Mouse (Mus musculus): ENCODE measurements around the gene Tnfsfm13. TPM values are rescaled to one million over a fixed set of nuclear protein-coding genes. Genes with fewer than 3 reads are reported as not detected.

The Tnfsfm13 gene
- 8.2 TPM for polyA plus RNA-seq (2014; fragmentation: Illumina TruSeq; extraction: RNeasy Lipid Tissue Mini Kit (QIAGEN cat#74804); ENCODE audit: low read depth, low replicate concordance)

GRCm38 (mm10) chr11:69695361-69696181, at the start of gene Tnfsfm13, which contains the start of gene Tnfsf12:
TSS of gene Tnfsfm13 (minus strand) at chr11:69696098.
TSS of gene Tnfsf12 (minus strand) at chr11:69695849.

GRCm38 (mm10) chr11:69685526-69686148, 10.3 kb downstream of the Tnfsfm13 start, which contains the start of gene Tnfsf13:
TSS of gene Tnfsf13 (minus strand) at chr11:69685784.

GRCm38 (mm10) chr11:69681314-69682208, 14.3 kb downstream of the Tnfsfm13 start, which contains the start of gene Senp3:
TSS of gene Senp3 (minus strand) at chr11:69682084.

DNA sequence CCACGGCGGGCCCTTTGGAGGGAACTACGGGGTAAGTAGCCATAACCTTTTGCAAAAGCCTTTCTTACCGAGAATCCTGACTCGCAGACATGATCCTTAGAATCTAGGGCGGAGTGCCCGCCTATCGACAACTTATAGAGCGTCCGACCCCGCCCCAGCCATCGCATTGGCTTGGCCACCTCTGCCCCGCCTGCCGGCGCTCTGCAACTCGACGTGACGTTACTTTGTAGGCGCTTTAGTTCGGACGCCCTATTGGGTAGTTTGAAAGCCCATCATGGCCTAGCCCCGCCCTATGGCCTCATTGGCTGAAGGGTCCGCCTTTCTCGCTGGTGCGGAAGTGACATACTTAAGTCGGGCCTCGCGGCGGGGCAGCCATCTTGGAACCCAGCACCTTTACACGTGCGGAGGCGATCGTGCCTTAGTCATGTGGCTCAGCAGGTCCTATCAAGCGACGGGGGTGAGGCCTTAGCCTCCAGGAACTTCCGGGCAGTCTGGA, 23.6 kb downstream of the Tnfsfm13 start, which contains the start of gene Eif4a1:
TSS of gene Eif4a1 (minus strand) at position 213 of the 496 bp plus-strand sequence.

DNA sequence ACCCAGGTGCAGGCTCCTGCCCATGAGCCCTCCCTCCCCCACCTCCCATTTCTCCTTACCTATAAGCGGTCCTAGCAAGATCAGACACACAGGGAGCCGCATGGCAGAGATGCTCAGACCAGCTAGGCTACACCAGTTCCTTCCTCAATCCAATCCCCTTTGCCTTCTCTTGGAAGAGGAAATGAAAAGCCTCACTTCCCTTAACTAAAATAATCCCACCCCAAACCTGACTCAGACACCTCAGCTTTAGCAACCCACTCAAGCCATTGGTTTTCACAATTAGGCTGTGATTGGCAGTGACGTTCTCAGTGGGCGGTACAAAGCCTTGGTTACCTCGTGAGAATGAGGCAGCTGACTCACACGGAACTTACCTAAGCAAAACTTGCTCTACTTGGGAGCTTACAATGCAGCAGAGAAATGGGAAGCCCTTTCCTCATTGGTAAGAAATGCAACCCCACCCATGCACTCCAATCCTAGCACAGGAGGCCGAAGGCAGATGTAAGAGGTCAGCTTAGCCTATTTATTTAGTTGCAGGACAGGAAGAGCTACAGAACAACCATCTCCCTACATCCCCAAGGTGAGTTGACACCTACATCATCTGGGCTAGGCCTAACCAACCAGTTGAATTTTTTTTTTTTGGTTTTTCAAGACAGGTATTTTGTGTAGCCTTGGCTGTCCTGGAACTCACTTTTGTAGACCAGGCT, 29.8 kb downstream of the Tnfsfm13 start, which contains the start of gene Cd68:
TSS of gene Cd68 (minus strand) at position 193 of the 704 bp plus-strand sequence.

DNA sequence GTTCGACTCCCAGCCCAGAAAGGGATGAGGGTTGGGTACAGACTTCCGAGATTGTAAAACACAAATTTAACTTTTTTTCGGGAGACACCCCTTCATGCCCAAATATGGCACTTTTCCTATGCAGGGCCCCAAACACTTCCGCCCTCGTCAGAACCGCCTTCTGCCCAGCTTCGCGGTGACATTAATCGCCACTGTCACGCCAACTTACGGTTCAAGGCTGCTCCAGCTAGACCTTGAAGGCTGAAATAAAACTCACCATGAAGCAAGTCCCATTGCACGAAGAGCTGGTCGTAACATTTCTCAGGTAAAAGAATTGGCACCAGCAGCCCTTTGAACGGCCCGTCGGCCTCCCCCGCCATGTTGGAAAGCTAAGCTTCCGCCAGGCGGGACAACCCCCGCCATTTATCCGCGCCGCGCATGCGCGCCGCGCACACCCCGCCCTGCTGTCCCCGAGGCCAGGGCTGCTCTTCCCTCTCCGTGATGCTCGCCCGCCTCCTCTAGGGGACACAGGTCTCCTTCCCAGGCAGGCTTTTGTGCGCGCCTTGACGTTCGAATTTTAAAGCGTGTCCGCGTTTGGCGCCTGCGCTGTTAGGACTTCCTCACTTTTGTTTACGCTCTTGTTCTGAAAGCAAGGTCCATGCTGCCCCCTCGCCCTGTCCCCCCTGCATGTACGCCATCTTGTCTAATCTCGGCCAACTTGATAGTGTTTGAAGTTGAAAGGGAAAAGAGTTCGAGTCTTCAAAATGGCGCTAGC, 33.5 kb downstream of the Tnfsfm13 start, which contains the start of gene Mpdu1:
TSS of gene Mpdu1 (minus strand) at position 430 of the 754 bp plus-strand sequence.

GRCm38 (mm10) chr11:69655264-69656064, 40.4 kb downstream of the Tnfsfm13 start, which contains the start of gene Sox15:
TSS of gene Sox15 (plus strand) at chr11:69655314.

Other genes with a start within 250 kb of the Tnfsfm13 start
- gene Dnah2, start 147.0 kb downstream of the Tnfsfm13 start, polyA plus RNA-seq (2014; fragmentation: Illumina TruSeq; extraction: RNeasy Lipid Tissue Mini Kit (QIAGEN cat#74804); ENCODE audit: low read depth, low replicate concordance), result 0.13 TPM
- gene Efnb3, start 135.9 kb downstream of the Tnfsfm13 start, polyA plus RNA-seq (2014; fragmentation: Illumina TruSeq; extraction: RNeasy Lipid Tissue Mini Kit (QIAGEN cat#74804); ENCODE audit: low read depth, low replicate concordance), result 0.38 TPM
- 1.9 TPM for gene Wrap53, start 115.8 kb downstream of the Tnfsfm13 start, polyA plus RNA-seq (2014; fragmentation: Illumina TruSeq; extraction: RNeasy Lipid Tissue Mini Kit (QIAGEN cat#74804); ENCODE audit: low read depth, low replicate concordance)
- 6.8 TPM for gene Trp53, start 115.7 kb downstream of the Tnfsfm13 start, polyA plus RNA-seq (2014; fragmentation: Illumina TruSeq; extraction: RNeasy Lipid Tissue Mini Kit (QIAGEN cat#74804); ENCODE audit: low read depth, low replicate concordance)
- 6.9 TPM for gene Atp1b2, start 90.2 kb downstream of the Tnfsfm13 start, polyA plus RNA-seq (2014; fragmentation: Illumina TruSeq; extraction: RNeasy Lipid Tissue Mini Kit (QIAGEN cat#74804); ENCODE audit: low read depth, low replicate concordance)
- gene Shbg, start 78.2 kb downstream of the Tnfsfm13 start, polyA plus RNA-seq (2014; fragmentation: Illumina TruSeq; extraction: RNeasy Lipid Tissue Mini Kit (QIAGEN cat#74804); ENCODE audit: low read depth, low replicate concordance), result not detected
- gene Sat2, start 74.1 kb downstream of the Tnfsfm13 start, polyA plus RNA-seq (2014; fragmentation: Illumina TruSeq; extraction: RNeasy Lipid Tissue Mini Kit (QIAGEN cat#74804); ENCODE audit: low read depth, low replicate concordance), result 1.7 TPM
- 12.4 TPM for gene Fxr2, start 63.1 kb downstream of the Tnfsfm13 start, polyA plus RNA-seq (2014; fragmentation: Illumina TruSeq; extraction: RNeasy Lipid Tissue Mini Kit (QIAGEN cat#74804); ENCODE audit: low read depth, low replicate concordance)
- not detected for gene Sox15, start 40.8 kb downstream of the Tnfsfm13 start, polyA plus RNA-seq (2014; fragmentation: Illumina TruSeq; extraction: RNeasy Lipid Tissue Mini Kit (QIAGEN cat#74804); ENCODE audit: low read depth, low replicate concordance)
- gene Mpdu1, start 33.5 kb downstream of the Tnfsfm13 start, polyA plus RNA-seq (2014; fragmentation: Illumina TruSeq; extraction: RNeasy Lipid Tissue Mini Kit (QIAGEN cat#74804); ENCODE audit: low read depth, low replicate concordance), result 20.3 TPM
- gene Cd68, start 29.9 kb downstream of the Tnfsfm13 start, polyA plus RNA-seq (2014; fragmentation: Illumina TruSeq; extraction: RNeasy Lipid Tissue Mini Kit (QIAGEN cat#74804); ENCODE audit: low read depth, low replicate concordance), result 2.6 TPM
- gene Eif4a1, start 23.7 kb downstream of the Tnfsfm13 start, polyA plus RNA-seq (2014; fragmentation: Illumina TruSeq; extraction: RNeasy Lipid Tissue Mini Kit (QIAGEN cat#74804); ENCODE audit: low read depth, low replicate concordance), result 463 TPM
- gene Senp3, start 14.0 kb downstream of the Tnfsfm13 start, polyA plus RNA-seq (2014; fragmentation: Illumina TruSeq; extraction: RNeasy Lipid Tissue Mini Kit (QIAGEN cat#74804); ENCODE audit: low read depth, low replicate concordance), result 129 TPM
- 38.2 TPM for gene Tnfsf13, start 10.3 kb downstream of the Tnfsfm13 start, polyA plus RNA-seq (2014; fragmentation: Illumina TruSeq; extraction: RNeasy Lipid Tissue Mini Kit (QIAGEN cat#74804); ENCODE audit: low read depth, low replicate concordance)
- 1.6 TPM for gene Tnfsf12, start 249 bp downstream of the Tnfsfm13 start, polyA plus RNA-seq (2014; fragmentation: Illumina TruSeq; extraction: RNeasy Lipid Tissue Mini Kit (QIAGEN cat#74804); ENCODE audit: low read depth, low replicate concordance)
- 25.7 TPM for gene Polr2a, start 62.5 kb upstream of the Tnfsfm13 start, polyA plus RNA-seq (2014; fragmentation: Illumina TruSeq; extraction: RNeasy Lipid Tissue Mini Kit (QIAGEN cat#74804); ENCODE audit: low read depth, low replicate concordance)
- gene Slc35g3, start 65.9 kb upstream of the Tnfsfm13 start, polyA plus RNA-seq (2014; fragmentation: Illumina TruSeq; extraction: RNeasy Lipid Tissue Mini Kit (QIAGEN cat#74804); ENCODE audit: low read depth, low replicate concordance), result not detected
- gene Zbtb4, start 69.8 kb upstream of the Tnfsfm13 start, polyA plus RNA-seq (2014; fragmentation: Illumina TruSeq; extraction: RNeasy Lipid Tissue Mini Kit (QIAGEN cat#74804); ENCODE audit: low read depth, low replicate concordance), result 17.7 TPM
- gene Chrnb1, start 99.8 kb upstream of the Tnfsfm13 start, polyA plus RNA-seq (2014; fragmentation: Illumina TruSeq; extraction: RNeasy Lipid Tissue Mini Kit (QIAGEN cat#74804); ENCODE audit: low read depth, low replicate concordance), result 4.0 TPM
- 9.5 TPM for gene Fgf11, start 105.8 kb upstream of the Tnfsfm13 start, polyA plus RNA-seq (2014; fragmentation: Illumina TruSeq; extraction: RNeasy Lipid Tissue Mini Kit (QIAGEN cat#74804); ENCODE audit: low read depth, low replicate concordance)
- gene Tmem102, start 109.5 kb upstream of the Tnfsfm13 start, polyA plus RNA-seq (2014; fragmentation: Illumina TruSeq; extraction: RNeasy Lipid Tissue Mini Kit (QIAGEN cat#74804); ENCODE audit: low read depth, low replicate concordance), result 11.7 TPM
- gene Gm39566, start 119.2 kb upstream of the Tnfsfm13 start, polyA plus RNA-seq (2014; fragmentation: Illumina TruSeq; extraction: RNeasy Lipid Tissue Mini Kit (QIAGEN cat#74804); ENCODE audit: low read depth, low replicate concordance), result not detected
- not detected for gene Spem2, start 122.4 kb upstream of the Tnfsfm13 start, polyA plus RNA-seq (2014; fragmentation: Illumina TruSeq; extraction: RNeasy Lipid Tissue Mini Kit (QIAGEN cat#74804); ENCODE audit: low read depth, low replicate concordance)
- gene Spem1, start 126.1 kb upstream of the Tnfsfm13 start, polyA plus RNA-seq (2014; fragmentation: Illumina TruSeq; extraction: RNeasy Lipid Tissue Mini Kit (QIAGEN cat#74804); ENCODE audit: low read depth, low replicate concordance), result not detected
- 0.88 TPM for gene Nlgn2, start 141.7 kb upstream of the Tnfsfm13 start, polyA plus RNA-seq (2014; fragmentation: Illumina TruSeq; extraction: RNeasy Lipid Tissue Mini Kit (QIAGEN cat#74804); ENCODE audit: low read depth, low replicate concordance)
- 18.5 TPM for gene Tmem256, start 142.4 kb upstream of the Tnfsfm13 start, polyA plus RNA-seq (2014; fragmentation: Illumina TruSeq; extraction: RNeasy Lipid Tissue Mini Kit (QIAGEN cat#74804); ENCODE audit: low read depth, low replicate concordance)
- 0.98 TPM for gene Plscr3, start 150.3 kb upstream of the Tnfsfm13 start, polyA plus RNA-seq (2014; fragmentation: Illumina TruSeq; extraction: RNeasy Lipid Tissue Mini Kit (QIAGEN cat#74804); ENCODE audit: low read depth, low replicate concordance)
- gene Tnk1, start 162.6 kb upstream of the Tnfsfm13 start, polyA plus RNA-seq (2014; fragmentation: Illumina TruSeq; extraction: RNeasy Lipid Tissue Mini Kit (QIAGEN cat#74804); ENCODE audit: low read depth, low replicate concordance), result 5.4 TPM
- not detected for gene Tmem95, start 181.9 kb upstream of the Tnfsfm13 start, polyA plus RNA-seq (2014; fragmentation: Illumina TruSeq; extraction: RNeasy Lipid Tissue Mini Kit (QIAGEN cat#74804); ENCODE audit: low read depth, low replicate concordance)
- 2.9 TPM for gene Kctd11, start 185.3 kb upstream of the Tnfsfm13 start, polyA plus RNA-seq (2014; fragmentation: Illumina TruSeq; extraction: RNeasy Lipid Tissue Mini Kit (QIAGEN cat#74804); ENCODE audit: low read depth, low replicate concordance)
- 0.57 TPM for gene Acap1, start 199.4 kb upstream of the Tnfsfm13 start, polyA plus RNA-seq (2014; fragmentation: Illumina TruSeq; extraction: RNeasy Lipid Tissue Mini Kit (QIAGEN cat#74804); ENCODE audit: low read depth, low replicate concordance)
- gene 2810408A11Rik, start 204.9 kb upstream of the Tnfsfm13 start, polyA plus RNA-seq (2014; fragmentation: Illumina TruSeq; extraction: RNeasy Lipid Tissue Mini Kit (QIAGEN cat#74804); ENCODE audit: low read depth, low replicate concordance), result 3.7 TPM
- gene Neurl4, start 205.0 kb upstream of the Tnfsfm13 start, polyA plus RNA-seq (2014; fragmentation: Illumina TruSeq; extraction: RNeasy Lipid Tissue Mini Kit (QIAGEN cat#74804); ENCODE audit: low read depth, low replicate concordance), result 2.6 TPM
- 18.3 TPM for gene Gps2, start 217.8 kb upstream of the Tnfsfm13 start, polyA plus RNA-seq (2014; fragmentation: Illumina TruSeq; extraction: RNeasy Lipid Tissue Mini Kit (QIAGEN cat#74804); ENCODE audit: low read depth, low replicate concordance)
- 144 TPM for gene Eif5a, start 225.9 kb upstream of the Tnfsfm13 start, polyA plus RNA-seq (2014; fragmentation: Illumina TruSeq; extraction: RNeasy Lipid Tissue Mini Kit (QIAGEN cat#74804); ENCODE audit: low read depth, low replicate concordance)
- gene Ybx2, start 239.7 kb upstream of the Tnfsfm13 start, polyA plus RNA-seq (2014; fragmentation: Illumina TruSeq; extraction: RNeasy Lipid Tissue Mini Kit (QIAGEN cat#74804); ENCODE audit: low read depth, low replicate concordance), result 22.3 TPM